Mouse (Mus musculus) lung, embryonic 15.5 days (tissue): ENCODE measurements around the gene Thsd7a. TPM values are rescaled to one million over a fixed set of nuclear protein-coding genes. Genes with fewer than 3 reads are reported as not detected.
A peak's percentile ranks its signal among the peaks of the same experiment; 100 is the strongest.

Source experiments
- ATAC-seq: fragments of 200-750 bp; cut with Nextera tagmentation; 2 replicates; pipeline ENCODE4 v1.8.0; 2017; ENCODE audit warnings: moderate number of reproducible peaks, borderline replicate concordance; ENCODE audit not compliant: low FRiP score, low TSS enrichment; ENCODE audit errors: extremely low read depth
- H3K27ac ChIP-seq: fragments of 300-500 bp; sonication (generic); 2 replicates; pipeline ENCODE4 v1.5.1; 2015; ENCODE audit warnings: moderate library complexity, mild to moderate bottlenecking, inconsistent platforms
- H3K27me3 ChIP-seq: fragments of 300-500 bp; sonication (generic); 2 replicates; pipeline ENCODE4 v1.6.1; 2015; ENCODE audit warnings: inconsistent platforms
- H3K36me3 ChIP-seq: fragments of 300-500 bp; sonication (generic); 2 replicates; pipeline ENCODE4 v1.6.1; 2015; ENCODE audit warnings: inconsistent platforms
- H3K4me1 ChIP-seq: fragments of 300-500 bp; sonication (generic); 2 replicates; pipeline ENCODE4 v1.6.1; 2015; ENCODE audit warnings: inconsistent platforms
- H3K4me2 ChIP-seq: fragments of 300-500 bp; sonication (generic); 2 replicates; pipeline ENCODE4 v1.6.1; 2015; ENCODE audit warnings: inconsistent platforms, mild to moderate bottlenecking, moderate library complexity
- H3K4me3 ChIP-seq: fragments of 300-500 bp; sonication (generic); 2 replicates; pipeline ENCODE4 v1.5.1; 2015; ENCODE audit warnings: mild to moderate bottlenecking, inconsistent platforms
- H3K9ac ChIP-seq: fragments of 300-500 bp; sonication (generic); 2 replicates; pipeline ENCODE4 v1.6.1; 2015; ENCODE audit warnings: inconsistent platforms
- H3K9me3 ChIP-seq: fragments of 300-500 bp; sonication (generic); 2 replicates; pipeline ENCODE4 v1.6.1; 2016; ENCODE audit warnings: inconsistent platforms
- WGBS: fragments of 180-500 bp; shearing (Covaris S2); methylation state at CpG from one replicate; pipeline ENCODE4 v1.1.7; 2015; 5-methylcytosine and 5-hydroxymethylcytosine counted together
- polyA plus RNA-seq: library from polyadenylated mRNA; unstranded; fragments of >200 nt; fragmentation: Nextera tagmentation; extraction: Ambion mirVana; gene quantifications from 2 replicates; pipeline ENCODE4 v1.2.1, GENCODE M21; 2015

Thsd7a gene
- polyA plus RNA-seq, 1 experiment from 2014 or later: 2.3 TPM

DNA sequence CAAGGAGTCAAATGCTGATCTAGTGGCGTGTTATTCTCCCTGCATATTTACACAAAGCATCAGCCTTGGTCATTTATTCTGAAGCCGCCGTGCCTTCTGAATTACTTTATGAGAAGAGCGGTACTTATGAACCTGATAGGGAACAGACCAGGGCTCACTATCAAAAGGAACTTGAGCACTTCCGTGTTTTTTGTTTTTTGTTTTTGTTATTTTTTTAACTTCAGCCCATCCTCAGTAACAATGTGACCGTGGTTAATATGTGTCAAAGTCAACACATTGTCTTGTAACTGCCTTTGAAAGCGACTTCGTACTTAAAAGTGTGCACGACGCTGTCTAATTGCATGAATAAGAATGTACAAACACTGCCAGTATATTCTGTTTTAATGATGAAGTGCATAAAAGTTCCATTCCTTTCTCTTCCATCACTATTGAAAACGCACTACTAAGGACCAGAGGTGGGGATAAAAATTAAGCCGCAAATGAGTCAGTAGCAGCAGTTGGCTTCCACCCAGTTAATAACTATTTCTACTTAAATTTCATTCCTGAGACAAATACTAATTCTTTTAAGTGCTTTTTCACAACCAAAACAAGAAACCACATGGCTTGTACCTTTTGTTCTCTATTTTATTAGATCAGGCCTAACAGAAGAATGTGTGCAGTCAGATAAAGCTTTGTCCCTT is 461 bp upstream of the Thsd7a start:
- H3K4me3 ChIP-seq: peak overlapping the region; percentile 57
- H3K27ac ChIP-seq: no peak overlapping the region
- peak overlapping the region; percentile 88 for H3K4me2 ChIP-seq
- peak overlapping the region; percentile 33; the same call in 1 of the 2 replicates for H3K9ac ChIP-seq
- WGBS: 22% methylated on average over 12 of the region's 12 CpGs
- no peaks in the 10 kb centered on the region for H3K9me3 ChIP-seq
- H3K27me3 ChIP-seq: peaks cover 9% of the 10 kb centered on the region
- H3K4me1 ChIP-seq: peaks cover 5% of the 10 kb centered on the region; the same call in 1 of the 2 replicates
- H3K36me3 ChIP-seq: no peaks in the 10 kb centered on the region
- ATAC-seq: no peak

DNA sequence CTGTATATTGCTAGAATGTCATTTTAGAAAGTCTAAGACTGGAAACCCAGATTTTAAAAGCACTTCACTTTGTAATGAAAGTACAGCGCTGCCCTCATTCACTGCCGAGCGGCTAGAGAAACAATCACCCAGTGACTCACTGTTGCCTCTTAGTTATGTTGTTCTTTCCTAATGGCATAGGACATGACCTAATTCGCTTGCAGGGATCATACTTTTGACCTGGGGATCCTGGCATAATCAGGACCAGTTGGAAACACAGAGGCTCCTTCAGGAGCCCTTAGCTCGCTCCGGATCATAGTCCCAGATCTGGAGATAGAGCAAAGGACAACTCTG is 790 bp downstream of the Thsd7a start:
- Histone ChIP-seq H3K9me3 (no peaks in the 10 kb centered on the region), H3K36me3 (no peaks in the 10 kb centered on the region), H3K9ac (peak overlapping the region; percentile 33), H3K4me3 (peak overlapping the region; percentile 57), H3K4me1 (peaks cover 5% of the 10 kb centered on the region; the same call in 1 of the 2 replicates), H3K27me3 (peaks cover 9% of the 10 kb centered on the region), H3K27ac (peak overlapping the region; percentile 30; the same call in 1 of the 2 replicates), H3K4me2 (peak overlapping the region; percentile 88)
- peak; percentile 61; the same call in 1 of the 2 replicates for ATAC-seq
- 2% methylated on average over 6 of the region's 6 CpGs for WGBS

GRCm38 (mm10) chr6:12747856-12748450 is 1.3 kb downstream of the Thsd7a start:
- WGBS: 11% methylated on average over 11 of the region's 11 CpGs
- Histone ChIP-seq H3K9me3 (no peaks in the 10 kb centered on the region), H3K36me3 (no peaks in the 10 kb centered on the region), H3K4me1 (peaks cover 5% of the 10 kb centered on the region; the same call in 1 of the 2 replicates), H3K27ac (no peak overlapping the region), H3K9ac (no peak overlapping the region), H3K4me3 (peak overlapping the region; percentile 57), H3K4me2 (peak overlapping the region; percentile 88), H3K27me3 (peaks cover 9% of the 10 kb centered on the region)
- ATAC-seq: no peak

DNA sequence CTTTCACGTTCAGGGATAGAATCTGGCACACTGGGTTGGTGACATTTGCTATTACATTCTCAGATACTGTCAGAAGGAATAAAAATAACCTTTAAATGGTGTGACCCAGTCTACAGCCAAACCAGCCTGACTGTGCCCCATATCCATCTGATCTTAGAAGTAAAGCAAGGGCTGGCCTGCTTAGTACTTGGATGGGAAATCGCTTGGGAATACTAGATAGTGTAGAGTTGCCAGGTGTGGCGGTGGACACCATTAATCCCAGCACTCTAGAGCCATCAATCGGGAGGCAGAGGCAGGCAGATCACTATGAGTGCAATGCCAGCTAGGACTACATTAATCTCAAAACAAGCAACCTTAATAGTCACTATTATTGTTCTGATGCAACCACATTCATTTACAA is 6.4 kb downstream of the Thsd7a start:
- no peak overlapping the region for H3K27ac ChIP-seq
- H3K27me3 ChIP-seq: peaks cover 9% of the 10 kb centered on the region
- H3K4me1 ChIP-seq: no peaks in the 10 kb centered on the region
- 80% methylated on average over 4 of the region's 4 CpGs for WGBS
- H3K36me3 ChIP-seq: no peaks in the 10 kb centered on the region
- H3K9me3 ChIP-seq: no peaks in the 10 kb centered on the region
- ATAC-seq: no peak
- no peak overlapping the region for H3K9ac ChIP-seq
- H3K4me2 ChIP-seq: no peak overlapping the region
- no peak overlapping the region for H3K4me3 ChIP-seq

DNA sequence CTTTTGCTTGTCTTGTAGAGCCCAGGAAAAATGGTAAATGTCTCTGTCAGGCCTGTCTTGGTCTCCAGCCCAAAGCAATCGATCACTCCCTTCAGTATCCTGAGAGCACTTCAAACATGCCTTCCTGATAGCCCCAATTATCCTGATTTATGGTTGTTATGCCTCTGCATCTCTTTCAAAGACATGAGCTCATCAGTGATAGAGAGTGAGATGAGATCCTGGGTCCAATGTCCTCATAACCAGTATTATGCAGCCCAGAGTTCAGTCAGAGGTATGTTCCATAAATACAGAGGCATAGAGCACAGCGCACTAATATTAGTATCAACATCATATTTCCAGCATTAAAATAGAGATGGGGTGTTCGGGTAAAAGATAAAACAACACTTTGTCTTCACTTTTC is 15.3 kb downstream of the Thsd7a start:
- Histone ChIP-seq H3K4me3 (no peak overlapping the region), H3K27ac (no peak overlapping the region), H3K4me2 (no peak overlapping the region), H3K4me1 (no peaks in the 10 kb centered on the region), H3K9ac (no peak overlapping the region), H3K36me3 (no peaks in the 10 kb centered on the region), H3K9me3 (no peaks in the 10 kb centered on the region), H3K27me3 (no peaks in the 10 kb centered on the region)
- ATAC-seq: no peak
- 71% methylated on average over 3 of the region's 3 CpGs for WGBS

DNA sequence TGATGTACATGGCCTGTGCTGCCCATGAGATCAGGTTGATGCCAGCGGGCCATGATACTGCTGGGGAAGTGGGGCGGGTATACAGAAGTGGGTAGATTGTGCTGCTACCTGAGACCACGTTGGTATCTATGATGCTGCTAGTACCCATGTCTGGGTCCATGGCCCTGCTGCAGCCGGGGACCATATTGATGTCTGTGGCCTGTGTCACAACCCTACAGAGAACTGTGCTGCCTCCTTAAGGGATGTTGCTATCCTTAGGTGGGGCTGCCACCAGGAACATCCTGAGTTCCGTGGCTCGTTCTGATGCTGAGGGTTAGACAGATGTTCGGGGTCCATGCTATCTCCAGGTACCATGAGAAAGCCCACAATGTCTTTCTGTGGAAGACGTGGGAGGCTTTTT is 33.1 kb downstream of the Thsd7a start:
- H3K27ac ChIP-seq: no peak overlapping the region
- H3K36me3 ChIP-seq: no peaks in the 10 kb centered on the region
- H3K4me1 ChIP-seq: no peaks in the 10 kb centered on the region
- no peaks in the 10 kb centered on the region for H3K27me3 ChIP-seq
- H3K9me3 ChIP-seq: no peaks in the 10 kb centered on the region
- no peak overlapping the region for H3K9ac ChIP-seq
- no peak overlapping the region for H3K4me2 ChIP-seq
- no peak overlapping the region for H3K4me3 ChIP-seq
- ATAC-seq: no peak
- WGBS: 91% methylated on average over 8 of the region's 8 CpGs

- H3K9me3 ChIP-seq: no peaks in the 10 kb centered on the region
- ATAC-seq: no peak
- no peak overlapping the region for H3K4me2 ChIP-seq
- no peak overlapping the region for H3K9ac ChIP-seq
- H3K27me3 ChIP-seq: no peaks in the 10 kb centered on the region
- WGBS: 50% methylated on average over 3 of the region's 3 CpGs
- no peak overlapping the region for H3K27ac ChIP-seq
- H3K36me3 ChIP-seq: no peaks in the 10 kb centered on the region
- no peaks in the 10 kb centered on the region for H3K4me1 ChIP-seq
- H3K4me3 ChIP-seq: no peak overlapping the region
Observed at GRCm38 (mm10) chr6:12712581-12712980, 36.6 kb downstream of the Thsd7a start.

- no peaks in the 10 kb centered on the region for H3K9me3 ChIP-seq
- H3K9ac ChIP-seq: no peak overlapping the region
- H3K27me3 ChIP-seq: no peaks in the 10 kb centered on the region
- no peak overlapping the region for H3K4me3 ChIP-seq
- ATAC-seq: no peak
- no peak overlapping the region for H3K4me2 ChIP-seq
- no peaks in the 10 kb centered on the region for H3K4me1 ChIP-seq
- H3K36me3 ChIP-seq: no peaks in the 10 kb centered on the region
- WGBS: 70% methylated on average over 3 of the region's 3 CpGs
- H3K27ac ChIP-seq: no peak overlapping the region
Observed at GRCm38 (mm10) chr6:12702925-12703324, 46.3 kb downstream of the Thsd7a start.

DNA sequence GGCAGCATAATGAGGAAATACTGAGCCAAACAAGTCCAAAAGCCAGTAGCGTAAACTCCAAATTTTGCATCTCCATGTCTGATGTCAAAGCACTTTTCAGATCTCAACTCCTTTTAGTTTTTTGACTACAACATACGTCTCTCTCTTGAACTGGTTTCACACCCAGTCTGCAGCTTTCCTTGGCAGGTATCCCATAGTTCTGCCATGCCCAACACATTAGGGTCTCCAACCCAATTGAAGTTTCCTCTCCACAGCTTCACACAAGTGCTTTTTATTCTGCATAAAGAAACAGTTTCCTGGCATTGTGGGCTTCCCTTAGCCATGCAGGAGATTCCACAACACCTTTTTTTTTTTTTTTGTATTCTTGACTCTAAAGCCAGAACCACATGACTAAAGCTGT is 50.1 kb downstream of the Thsd7a start:
- Histone ChIP-seq H3K36me3 (no peaks in the 10 kb centered on the region), H3K27me3 (no peaks in the 10 kb centered on the region), H3K4me2 (no peak overlapping the region), H3K9ac (no peak overlapping the region), H3K4me3 (no peak overlapping the region), H3K27ac (no peak overlapping the region), H3K4me1 (no peaks in the 10 kb centered on the region), H3K9me3 (no peaks in the 10 kb centered on the region)
- WGBS: 72% methylated on average over 2 of the region's 2 CpGs
- ATAC-seq: no peak

GRCm38 (mm10) chr6:12693689-12694088 is 55.5 kb downstream of the Thsd7a start:
- WGBS: 83% methylated on average over 1 of the region's 1 CpGs
- H3K36me3 ChIP-seq: no peaks in the 10 kb centered on the region

GRCm38 (mm10) chr6:12693239-12693638 is 56.0 kb downstream of the Thsd7a start:
- Histone ChIP-seq H3K9me3 (no peaks in the 10 kb centered on the region), H3K27me3 (no peaks in the 10 kb centered on the region), H3K4me1 (no peaks in the 10 kb centered on the region), H3K9ac (no peak overlapping the region), H3K4me3 (no peak overlapping the region), H3K36me3 (no peaks in the 10 kb centered on the region), H3K4me2 (no peak overlapping the region), H3K27ac (no peak overlapping the region)
- ATAC-seq: no peak
- WGBS: 85% methylated on average over 3 of the region's 3 CpGs

More at GRCm38 (mm10) chr6:12693689-12694088, 55.5 kb downstream of the Thsd7a start:
- no peak for ATAC-seq
- Histone ChIP-seq H3K9ac (no peak overlapping the region), H3K4me1 (no peaks in the 10 kb centered on the region), H3K4me2 (no peak overlapping the region), H3K4me3 (no peak overlapping the region), H3K9me3 (no peaks in the 10 kb centered on the region), H3K27ac (no peak overlapping the region), H3K27me3 (no peaks in the 10 kb centered on the region)

GRCm38 (mm10) chr6:12649633-12650032 is 99.6 kb downstream of the Thsd7a start:
- H3K27me3 ChIP-seq: no peaks in the 10 kb centered on the region
- WGBS: 10% methylated on average over 1 of the region's 1 CpGs

More at GRCm38 (mm10) chr6:12649633-12650032, 99.6 kb downstream of the Thsd7a start:
- H3K4me2 ChIP-seq: no peak overlapping the region
- no peaks in the 10 kb centered on the region for H3K36me3 ChIP-seq
- H3K27ac ChIP-seq: no peak overlapping the region
- ATAC-seq: no peak
- no peak overlapping the region for H3K9ac ChIP-seq
- no peaks in the 10 kb centered on the region for H3K4me1 ChIP-seq
- H3K4me3 ChIP-seq: no peak overlapping the region
- H3K9me3 ChIP-seq: no peaks in the 10 kb centered on the region
